Mouse (Mus musculus) lung, postnatal 0 days (tissue): ENCODE measurements around the gene Clic3.

Experiments
- CTCF ChIP-seq: IDR thresholded peaks from 2 replicates; pipeline ENCODE4 v1.5.1; 2016; ENCODE audit warnings: antibody characterized with exemption, mild to moderate bottlenecking
- EP300 ChIP-seq: IDR thresholded peaks from 2 replicates; pipeline ENCODE4 v1.6.1; 2016; ENCODE audit warnings: antibody characterized with exemption, mild to moderate bottlenecking, control low read depth

GRCm38 (mm10) chr2:25434292-25434691, 22.3 kb upstream of the Clic3 start:
- TF ChIP-seq EP300 (no peak), CTCF (no peak)
